Mouse (Mus musculus) G1E (cell line): Measurements from ENCODE around the gene Dtnbp1.

Experiments used
- CTCF ChIP-seq: IDR thresholded peaks from 2 replicates; pipeline ENCODE4 v1.5.1; 2012; ENCODE audit warnings: low read depth, low read length, inconsistent platforms, mixed read lengths
- GATA1 ChIP-seq: IDR thresholded peaks from 2 replicates; pipeline ENCODE4 v1.6.1; 2012; ENCODE audit warnings: borderline replicate concordance, low read length, inconsistent platforms, mixed read lengths
- POLR2AphosphoS5 ChIP-seq: IDR thresholded peaks from 2 replicates; pipeline ENCODE4 v1.6.1; 2012; ENCODE audit warnings: low read depth, low read length, inconsistent platforms; ENCODE audit not compliant: insufficient replicate concordance
- TAL1 ChIP-seq: conservative IDR thresholded peaks from 2 replicates; pipeline ENCODE4 v1.6.1; 2012; ENCODE audit warnings: low read depth, low read length, inconsistent platforms, mixed read lengths

- no peak for TF ChIP-seq CTCF
- TF ChIP-seq GATA1 = no peak
- TF ChIP-seq POLR2AphosphoS5 = no peak
- no peak for TF ChIP-seq TAL1
Observed at GRCm38 (mm10) chr13:45005861-45006260, 3.9 kb upstream of the Dtnbp1 start.
